Mouse (Mus musculus): ENCODE measurements around the gene Cnih3.

- TF ChIP-seq EP300 (IDR thresholded peaks at IDR 0.05; ENCODE audit: low read depth) (no peak), CTCF (IDR thresholded peaks at IDR 0.05; ENCODE audit: low read depth) (no peak)
These were observed 95.1 kb downstream of the Cnih3 start for GRCm38 (mm10) chr1:181447576-181447975.
